Mouse (Mus musculus) neural tube, embryonic 14.5 days (tissue): Measurements from ENCODE around the gene Klhl9. TPM values are rescaled to one million over a fixed set of nuclear protein-coding genes. Genes with fewer than 3 reads are reported as not detected.

ENCODE experiments used
- ATAC-seq: fragments of 200-750 bp; cut with Nextera tagmentation; 2 replicates; pipeline ENCODE4 v1.8.0; 2017; ENCODE audit warnings: low read depth, mild to moderate bottlenecking, moderate TSS enrichment, moderate library complexity
- H3K27ac ChIP-seq: fragments of 300-500 bp; sonication (generic); 2 replicates; pipeline ENCODE4 v1.5.1; 2014; ENCODE audit warnings: low read depth, mild to moderate bottlenecking, control low read depth, low read length, moderate library complexity, mixed read lengths
- H3K27me3 ChIP-seq: fragments of 300-500 bp; sonication (generic); 2 replicates; pipeline ENCODE4 v1.6.1; 2014; ENCODE audit warnings: low read length; ENCODE audit not compliant: control insufficient read depth, insufficient read depth
- H3K36me3 ChIP-seq: fragments of 300-500 bp; sonication (generic); 2 replicates; pipeline ENCODE4 v1.6.1; 2014; ENCODE audit warnings: low read length, mixed read lengths; ENCODE audit not compliant: control insufficient read depth, insufficient read depth
- H3K4me1 ChIP-seq: fragments of 300-500 bp; sonication (generic); 2 replicates; pipeline ENCODE4 v1.6.1; 2014; ENCODE audit warnings: low read length; ENCODE audit not compliant: control insufficient read depth, insufficient read depth
- H3K4me2 ChIP-seq: fragments of 300-500 bp; sonication (generic); 2 replicates; pipeline ENCODE4 v1.6.1; 2014; ENCODE audit warnings: mild to moderate bottlenecking, low read depth, low read length, control low read depth
- H3K4me3 ChIP-seq: fragments of 300-500 bp; sonication (generic); 2 replicates; pipeline ENCODE4 v1.5.1; 2014; ENCODE audit warnings: low read depth, low read length, control low read depth, mixed read lengths
- H3K9ac ChIP-seq: fragments of 300-500 bp; sonication (generic); replicated peaks from 2 replicates; pipeline ENCODE4 v1.6.1; 2014; ENCODE audit warnings: low read depth, mild to moderate bottlenecking, control low read depth, low read length, mixed read lengths
- H3K9me3 ChIP-seq: fragments of 300-500 bp; sonication (generic); 2 replicates; pipeline ENCODE4 v1.6.1; 2016; ENCODE audit warnings: low read length; ENCODE audit not compliant: control insufficient read depth
- WGBS: fragments of 180-500 bp; shearing (Covaris S2); extraction: QIAGEN DNeasy Blood & Tissue Kit; methylation state at CpG from one replicate; pipeline ENCODE4 v1.1.7; 2014; 5-methylcytosine and 5-hydroxymethylcytosine counted together
- polyA plus RNA-seq: library from polyadenylated mRNA; unstranded; fragments of >200 nt; fragmentation: Nextera tagmentation; extraction: Ambion mirVana; gene quantifications from 2 replicates; pipeline ENCODE4 v1.2.1, GENCODE M21; 2014

The Klhl9 gene
- polyA plus RNA-seq, 1 experiment from 2014 or later, result 129 TPM

GRCm38 (mm10) chr4:88726727-88727126 lies 4.5 kb upstream of the Klhl9 start:
- no peaks in the 10 kb centered on the region for H3K27me3 ChIP-seq
- no peak overlapping the region for H3K9ac ChIP-seq
- WGBS, result 87% methylated on average over 6 of the region's 6 CpGs
- no peaks in the 10 kb centered on the region for H3K9me3 ChIP-seq
- H3K36me3 ChIP-seq, result no peaks in the 10 kb centered on the region
- H3K4me2 ChIP-seq, result no peak overlapping the region
- no peak for ATAC-seq
- H3K27ac ChIP-seq, result no peak overlapping the region
- no peak overlapping the region for H3K4me3 ChIP-seq
- H3K4me1 ChIP-seq, result no peaks in the 10 kb centered on the region

GRCm38 (mm10) chr4:88723497-88724090 lies 1.3 kb upstream of the Klhl9 start:
- peaks cover 6% of the 10 kb centered on the region; the same call in 1 of the 2 replicates for H3K36me3 ChIP-seq
- 57% methylated on average over 8 of the region's 8 CpGs for WGBS
- H3K27ac ChIP-seq, result no peak overlapping the region
- H3K27me3 ChIP-seq, result no peaks in the 10 kb centered on the region
- no peak overlapping the region for H3K9ac ChIP-seq
- no peak overlapping the region for H3K4me2 ChIP-seq
- ATAC-seq, result no peak
- H3K9me3 ChIP-seq, result no peaks in the 10 kb centered on the region
- H3K4me3 ChIP-seq, result no peak overlapping the region
- H3K4me1 ChIP-seq, result peaks cover 19% of the 10 kb centered on the region

DNA sequence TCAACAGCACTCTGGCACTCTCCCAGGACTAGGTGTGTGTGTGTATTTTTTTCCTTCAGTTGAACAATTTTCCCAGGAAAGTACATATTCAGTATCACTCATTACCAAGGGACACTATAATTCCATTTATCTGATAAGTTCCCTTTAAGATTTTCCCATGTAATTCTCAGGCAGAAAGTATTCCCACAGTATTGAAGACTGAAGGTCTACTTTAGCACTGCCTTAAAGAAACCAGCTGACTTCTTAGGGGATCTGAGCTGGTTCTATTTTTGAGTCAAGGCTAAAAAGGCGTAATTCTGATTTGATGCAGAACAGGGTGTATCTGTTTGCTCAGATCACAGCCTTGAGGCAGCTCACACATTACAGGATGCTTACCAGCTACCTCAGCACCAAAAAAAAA lies 3.5 kb downstream of the Klhl9 start:
- Histone ChIP-seq H3K4me1 (peaks cover 25% of the 10 kb centered on the region), H3K9me3 (no peaks in the 10 kb centered on the region), H3K36me3 (peaks cover 11% of the 10 kb centered on the region; the same call in 1 of the 2 replicates), H3K9ac (0 out of 2 replicates have a peak overlapping the region, but pooled peaks have one; percentile 18), H3K4me3 (peak overlapping the region; percentile 17), H3K27me3 (no peaks in the 10 kb centered on the region), H3K4me2 (peak overlapping the region; percentile 86), H3K27ac (no peak overlapping the region)
- ATAC-seq, result no peak
- WGBS, result 56% methylated on average over 1 of the region's 1 CpGs

DNA sequence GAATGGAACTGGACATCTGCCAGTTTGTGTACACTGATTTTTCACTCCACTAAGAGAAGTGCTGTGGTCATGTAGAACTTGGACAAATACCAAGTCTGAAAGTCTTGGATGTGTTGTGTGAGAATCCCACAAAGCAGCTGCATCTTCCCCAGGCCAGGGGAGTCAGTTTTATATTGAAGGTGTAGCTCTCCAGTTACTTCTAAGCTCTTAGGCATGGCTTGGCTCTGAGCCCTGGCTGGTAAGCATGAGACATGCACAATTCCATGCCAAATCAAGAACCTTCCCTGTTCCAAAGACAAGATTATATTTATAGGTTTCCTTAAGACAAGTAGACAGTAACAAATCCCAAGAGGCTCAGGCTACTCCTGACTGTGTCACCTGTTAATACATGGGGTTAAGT lies 7.2 kb downstream of the Klhl9 start:
- no peaks in the 10 kb centered on the region for H3K9me3 ChIP-seq
- H3K4me3 ChIP-seq, result no peak overlapping the region
- no peak overlapping the region for H3K9ac ChIP-seq
- peaks cover 13% of the 10 kb centered on the region for H3K4me1 ChIP-seq
- peaks cover 8% of the 10 kb centered on the region; the same call in 1 of the 2 replicates for H3K36me3 ChIP-seq
- ATAC-seq, result no peak
- no peak overlapping the region for H3K27ac ChIP-seq
- no peak overlapping the region for H3K4me2 ChIP-seq
- no peaks in the 10 kb centered on the region for H3K27me3 ChIP-seq

- Histone ChIP-seq H3K27ac (no peak overlapping the region), H3K4me3 (no peak overlapping the region), H3K9me3 (no peaks in the 10 kb centered on the region), H3K4me1 (peaks cover 10% of the 10 kb centered on the region), H3K4me2 (no peak overlapping the region), H3K27me3 (no peaks in the 10 kb centered on the region), H3K36me3 (0 out of 2 replicates have a peak, but pooled peaks cover 7% of the 10 kb centered on the region), H3K9ac (no peak overlapping the region)
- 82% methylated on average over 1 of the region's 1 CpGs for WGBS
- no peak for ATAC-seq
Measured at GRCm38 (mm10) chr4:88714281-88714680, 8.0 kb downstream of the Klhl9 start.

GRCm38 (mm10) chr4:88707128-88707826 lies 15.0 kb downstream of the Klhl9 start:
- ATAC-seq, result no peak
- Histone ChIP-seq H3K4me1 (no peaks in the 10 kb centered on the region), H3K4me3 (no peak overlapping the region), H3K9ac (no peak overlapping the region), H3K9me3 (no peaks in the 10 kb centered on the region), H3K4me2 (no peak overlapping the region), H3K36me3 (no peaks in the 10 kb centered on the region), H3K27me3 (no peaks in the 10 kb centered on the region), H3K27ac (no peak overlapping the region)
- 92% methylated on average over 1 of the region's 1 CpGs for WGBS

- WGBS, result 47% methylated on average over 3 of the region's 3 CpGs
- H3K36me3 ChIP-seq, result no peaks in the 10 kb centered on the region
- H3K9me3 ChIP-seq, result no peaks in the 10 kb centered on the region
- H3K4me2 ChIP-seq, result no peak overlapping the region
- no peak for ATAC-seq
- no peak overlapping the region for H3K4me3 ChIP-seq
- no peak overlapping the region for H3K27ac ChIP-seq
- no peak overlapping the region for H3K9ac ChIP-seq
- H3K27me3 ChIP-seq, result no peaks in the 10 kb centered on the region
- H3K4me1 ChIP-seq, result no peaks in the 10 kb centered on the region
Measured at GRCm38 (mm10) chr4:88705924-88706323, 16.3 kb downstream of the Klhl9 start.

GRCm38 (mm10) chr4:88699301-88699700 lies 23.0 kb downstream of the Klhl9 start:
- WGBS, result 93% methylated on average over 1 of the region's 1 CpGs
- no peaks in the 10 kb centered on the region for H3K36me3 ChIP-seq
- no peak overlapping the region for H3K9ac ChIP-seq
- no peaks in the 10 kb centered on the region for H3K4me1 ChIP-seq
- H3K4me3 ChIP-seq, result no peak overlapping the region
- no peaks in the 10 kb centered on the region for H3K27me3 ChIP-seq
- no peak overlapping the region for H3K4me2 ChIP-seq
- ATAC-seq, result no peak
- H3K27ac ChIP-seq, result no peak overlapping the region
- no peaks in the 10 kb centered on the region for H3K9me3 ChIP-seq

- ATAC-seq, result no peak
- Histone ChIP-seq H3K9me3 (no peaks in the 10 kb centered on the region), H3K4me2 (no peak overlapping the region), H3K4me3 (no peak overlapping the region), H3K36me3 (no peaks in the 10 kb centered on the region), H3K27me3 (no peaks in the 10 kb centered on the region), H3K4me1 (no peaks in the 10 kb centered on the region), H3K9ac (no peak overlapping the region), H3K27ac (no peak overlapping the region)
- WGBS, result 80% methylated on average over 5 of the region's 5 CpGs
Measured at GRCm38 (mm10) chr4:88698781-88699180, 23.5 kb downstream of the Klhl9 start.
